Mouse (Mus musculus) midbrain, postnatal 0 days (tissue): ENCODE results near the gene Hist2h3b. TPM values are rescaled to one million over a fixed set of nuclear protein-coding genes. Genes with fewer than 3 reads are reported as not detected.
"Not testable (repeated sequence)": the region's sequence is repeated elsewhere in the genome, so short reads cannot be mapped to it uniquely, and the experiment has no call there.

Source experiments
- ATAC-seq: fragments of 200-750 bp; cut with Nextera tagmentation; 2 replicates; pipeline ENCODE4 v1.8.0; 2017; ENCODE audit warnings: moderate number of reproducible peaks, mild to moderate bottlenecking, moderate TSS enrichment, moderate library complexity; ENCODE audit not compliant: low FRiP score
- DNase-seq: peaks from one replicate; pipeline ENCODE4 v3.0.0-alpha.2; 2015; ENCODE audit warnings: low spot score
- H3K27ac ChIP-seq: fragments of 300-500 bp; sonication (generic); 2 replicates; pipeline ENCODE4 v1.5.1; 2014; ENCODE audit warnings: low read depth, mild to moderate bottlenecking, low read length, mixed read lengths
- H3K27me3 ChIP-seq: fragments of 300-500 bp; sonication (generic); 2 replicates; pipeline ENCODE4 v1.6.1; 2014; ENCODE audit warnings: low read length, control low read depth, mixed read lengths; ENCODE audit not compliant: insufficient read depth
- H3K36me3 ChIP-seq: fragments of 300-500 bp; sonication (generic); 2 replicates; pipeline ENCODE4 v1.6.1; 2014; ENCODE audit warnings: low read length, control low read depth, mixed read lengths; ENCODE audit not compliant: insufficient read depth
- H3K4me1 ChIP-seq: fragments of 300-500 bp; sonication (generic); 2 replicates; pipeline ENCODE4 v1.6.1; 2014; ENCODE audit warnings: mild to moderate bottlenecking, control low read depth, antibody characterized with exemption, low read length, mixed read lengths; ENCODE audit not compliant: insufficient read depth
- H3K4me2 ChIP-seq: fragments of 300-500 bp; sonication (generic); 2 replicates; pipeline ENCODE4 v1.6.1; 2014; ENCODE audit warnings: low read depth, mild to moderate bottlenecking, low read length, mixed read lengths; ENCODE audit not compliant: poor library complexity, severe bottlenecking
- H3K4me3 ChIP-seq: fragments of 300-500 bp; sonication (generic); 2 replicates; pipeline ENCODE4 v1.5.1; 2014; ENCODE audit warnings: low read depth, mild to moderate bottlenecking, low read length, moderate library complexity
- H3K9ac ChIP-seq: fragments of 300-500 bp; sonication (generic); replicated peaks from 2 replicates; pipeline ENCODE4 v1.6.1; 2014; ENCODE audit warnings: mild to moderate bottlenecking, low read length, moderate library complexity, mixed read lengths; ENCODE audit not compliant: poor library complexity, severe bottlenecking
- H3K9me3 ChIP-seq: fragments of 300-500 bp; sonication (generic); 2 replicates; pipeline ENCODE4 v1.6.1; 2016; ENCODE audit warnings: low read length, control low read depth
- CTCF ChIP-seq: IDR thresholded peaks from 2 replicates; pipeline ENCODE4 v1.5.1; 2016; ENCODE audit warnings: antibody characterized with exemption, mild to moderate bottlenecking
- WGBS: fragments of 180-500 bp; shearing (Covaris S2); extraction: QIAGEN DNeasy Blood & Tissue Kit; methylation state at CpG from one replicate; pipeline ENCODE4 v1.1.7; 2014; 5-methylcytosine and 5-hydroxymethylcytosine counted together
- polyA plus RNA-seq: library from polyadenylated mRNA; unstranded; fragments of >200 nt; fragmentation: Nextera tagmentation; extraction: Ambion mirVana; gene quantifications from 2 replicates; pipeline ENCODE4 v1.2.1, GENCODE M21; 2015
- total RNA-seq: library from RNA; depleted of rRNA; stranded (reverse); fragments of >200 nt; gene quantifications from 2 replicates; pipeline ENCODE4 v1.2.3, GENCODE M21; 2014

Gene Hist2h3b
- total and polyA plus RNA-seq, 2 experiments from 2014 or later, result 8.3 to 1,135 TPM

DNA sequence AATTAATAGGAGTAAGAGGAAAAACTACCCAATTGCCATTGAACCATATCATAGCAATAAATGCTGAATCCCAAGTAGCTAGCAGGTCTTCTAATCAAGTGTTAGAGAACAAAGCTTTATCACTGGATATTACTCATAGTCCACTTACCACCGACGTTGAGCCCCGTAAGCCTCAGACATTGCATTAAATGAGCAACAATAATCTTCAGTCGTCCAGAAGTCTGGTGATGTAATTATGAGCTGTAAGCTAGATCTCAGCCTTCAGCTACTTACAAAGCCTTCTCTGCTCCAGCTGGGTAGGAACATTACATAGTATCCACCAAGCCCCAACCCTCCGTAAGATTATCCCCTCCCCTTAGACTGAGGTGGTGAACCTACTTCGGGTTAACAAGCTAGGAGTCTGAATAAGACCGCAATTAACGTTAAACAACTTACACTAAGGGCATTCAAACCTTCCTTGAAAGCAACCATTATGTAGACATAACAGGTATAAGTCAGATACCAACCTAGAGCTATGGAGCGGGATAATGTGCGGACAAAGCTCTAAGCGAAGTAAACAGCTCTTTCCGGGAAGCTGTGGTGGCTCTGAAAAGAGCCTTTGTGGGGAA is 30.4 kb upstream of the Hist2h3b start:
- Histone ChIP-seq H3K4me2 (peak overlapping the region; percentile 42), H3K9me3 (no peaks in the 10 kb centered on the region), H3K27ac (no peak overlapping the region), H3K4me1 (no peaks in the 10 kb centered on the region), H3K27me3 (no peaks in the 10 kb centered on the region), H3K9ac (no peak overlapping the region), H3K36me3 (no peaks in the 10 kb centered on the region), H3K4me3 (peak overlapping the region; percentile 23)
- no peak for TF ChIP-seq CTCF
- DNase-seq, result no peak
- 3% methylated on average over 12 of the region's 12 CpGs for WGBS
- no peak for ATAC-seq

DNA sequence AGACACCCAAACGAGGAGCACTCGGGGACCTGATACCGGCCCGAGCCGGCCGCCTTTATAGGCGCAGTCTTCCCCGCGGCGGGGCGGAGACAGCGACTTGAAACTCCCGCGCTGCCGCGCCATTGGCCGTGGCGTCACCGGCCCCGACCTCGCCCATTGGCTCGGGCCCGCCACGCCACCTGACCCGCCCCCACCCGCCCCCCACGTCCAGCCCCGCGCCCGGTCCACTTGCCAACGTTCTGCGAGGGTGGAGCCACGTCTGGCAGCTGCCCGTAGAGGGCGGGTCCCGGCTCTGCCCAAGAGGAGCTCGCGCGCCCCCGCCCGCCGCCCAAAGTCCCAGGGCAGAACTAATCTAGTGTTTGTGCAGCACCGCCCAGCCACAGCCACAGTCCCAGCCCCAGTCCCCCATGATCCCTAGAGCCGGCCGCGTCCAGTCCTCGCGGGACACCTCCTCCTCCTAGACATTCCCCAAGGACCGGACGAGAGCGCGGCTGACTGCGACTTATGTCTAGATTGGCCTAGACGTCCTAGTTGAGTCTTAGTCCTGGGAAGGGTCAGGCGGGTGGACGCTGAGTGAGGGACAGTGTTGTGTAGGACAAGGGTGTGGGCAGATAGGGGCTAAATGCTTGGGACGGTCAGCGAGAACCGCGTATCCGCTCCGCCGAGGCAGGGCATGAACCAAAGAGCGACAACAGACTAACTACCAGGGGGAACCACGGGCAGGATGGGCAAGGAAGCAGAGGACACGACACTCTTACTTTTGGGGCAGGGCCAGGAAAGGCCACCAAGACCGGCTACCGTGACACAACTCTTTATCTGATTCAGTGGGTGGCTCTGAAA is 29.3 kb upstream of the Hist2h3b start, which contains the start of gene Hist2h3c2:
TSS of gene Hist2h3c2 (minus strand) at position 174 of the 840 bp plus-strand sequence.
- H3K36me3 ChIP-seq, H3K4me1 ChIP-seq, H3K27ac ChIP-seq, DNase-seq, H3K9me3 ChIP-seq, H3K9ac ChIP-seq, H3K27me3 ChIP-seq: not testable (repeated sequence)
- H3K4me3 ChIP-seq, result peak within 1 kb of the TSS; percentile 23
- 0% methylated on average over 10 of the region's 68 CpGs for whole genome bisulfite sequencing
- ATAC-seq, result peak; percentile 89
- H3K4me2 ChIP-seq, result peak within 1 kb of the TSS; percentile 42

DNA sequence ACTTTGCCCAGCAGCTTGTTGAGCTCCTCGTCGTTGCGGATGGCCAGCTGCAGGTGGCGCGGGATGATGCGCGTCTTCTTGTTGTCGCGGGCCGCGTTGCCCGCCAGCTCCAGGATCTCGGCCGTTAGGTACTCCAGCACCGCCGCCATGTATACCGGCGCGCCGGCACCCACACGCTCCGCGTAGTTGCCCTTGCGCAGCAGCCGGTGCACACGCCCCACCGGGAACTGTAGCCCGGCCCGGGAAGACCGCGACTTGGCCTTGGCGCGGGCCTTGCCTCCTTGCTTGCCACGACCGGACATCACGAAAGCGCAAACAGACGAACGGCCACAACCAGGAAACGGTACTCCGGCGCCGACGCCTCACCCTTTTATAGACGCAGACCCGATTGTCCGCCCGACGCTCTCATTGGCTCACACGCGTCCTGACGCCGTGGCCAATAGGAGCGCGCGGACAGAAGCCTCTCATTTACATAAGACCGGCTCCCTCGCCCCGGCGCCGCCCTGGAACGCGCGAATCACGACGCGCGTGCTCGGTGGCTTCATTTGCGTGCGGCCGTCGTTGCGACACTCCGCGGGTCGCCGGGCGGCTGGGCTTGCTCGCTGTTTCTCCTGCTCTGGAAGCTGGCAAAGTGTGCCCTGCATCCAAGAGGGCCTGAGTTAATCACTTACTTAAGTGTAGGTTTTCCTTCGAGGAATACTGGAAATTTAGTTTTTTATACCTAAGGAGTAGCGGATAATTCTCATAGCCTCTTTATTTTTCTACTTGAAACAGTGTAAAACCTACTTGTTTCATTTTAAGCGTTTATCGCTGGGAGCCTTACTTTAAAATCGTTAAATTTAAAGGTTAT is 28.3 kb upstream of the Hist2h3b start, which contains the start of gene Hist2h2aa2:
TSS of gene Hist2h2aa2 (minus strand) at position 328 of the 850 bp plus-strand sequence.
- not testable (repeated sequence) for H3K4me1 ChIP-seq, H3K9me3 ChIP-seq, H3K36me3 ChIP-seq, H3K27me3 ChIP-seq
- peak within 1 kb of the TSS; percentile 42 for H3K4me2 ChIP-seq
- 6% methylated on average over 20 of the region's 85 CpGs for WGBS
- ATAC-seq (peak; percentile 92), DNase-seq (peak; percentile 68)
- H3K4me3 ChIP-seq, result peak within 1 kb of the TSS; percentile 23
- 0 out of 2 replicates have a peak within 1 kb of the TSS, but pooled peaks have one; percentile 29 for H3K9ac ChIP-seq
- peak within 1 kb of the TSS; percentile 63 for H3K27ac ChIP-seq

- no peaks in the 10 kb centered on the region for H3K9me3 ChIP-seq
Observed at GRCm38 (mm10) chr3:96240799-96241197, 27.7 kb upstream of the Hist2h3b start.

GRCm38 (mm10) chr3:96243921-96244572 is 24.4 kb upstream of the Hist2h3b start:
- TF ChIP-seq CTCF, result no peak
- Histone ChIP-seq H3K27ac (peak overlapping the region; percentile 95; the same call in 1 of the 2 replicates), H3K9ac (peak overlapping the region; percentile 77; the same call in 1 of the 2 replicates), H3K9me3 (no peaks in the 10 kb centered on the region), H3K27me3 (no peaks in the 10 kb centered on the region), H3K4me3 (no peak overlapping the region), H3K4me1 (0 out of 2 replicates have a peak, but pooled peaks cover 7% of the 10 kb centered on the region), H3K4me2 (peak overlapping the region; percentile 52), H3K36me3 (no peaks in the 10 kb centered on the region)
- WGBS, result 86% methylated on average over 7 of the region's 7 CpGs
- DNase-seq, result no peak
- no peak for ATAC-seq

More at GRCm38 (mm10) chr3:96240799-96241197, 27.7 kb upstream of the Hist2h3b start:
- Histone ChIP-seq H3K9ac (0 out of 2 replicates have a peak overlapping the region, but pooled peaks have one; percentile 29), H3K27ac (peak overlapping the region; percentile 63), H3K36me3 (no peaks in the 10 kb centered on the region), H3K4me1 (0 out of 2 replicates have a peak, but pooled peaks cover 7% of the 10 kb centered on the region), H3K4me2 (peak overlapping the region; percentile 42), H3K27me3 (no peaks in the 10 kb centered on the region), H3K4me3 (peak overlapping the region; percentile 20; the same call in 1 of the 2 replicates)
- no peak for TF ChIP-seq CTCF
- no peak for ATAC-seq
- DNase-seq, result no peak
- 75% methylated on average over 9 of the region's 9 CpGs for WGBS

DNA sequence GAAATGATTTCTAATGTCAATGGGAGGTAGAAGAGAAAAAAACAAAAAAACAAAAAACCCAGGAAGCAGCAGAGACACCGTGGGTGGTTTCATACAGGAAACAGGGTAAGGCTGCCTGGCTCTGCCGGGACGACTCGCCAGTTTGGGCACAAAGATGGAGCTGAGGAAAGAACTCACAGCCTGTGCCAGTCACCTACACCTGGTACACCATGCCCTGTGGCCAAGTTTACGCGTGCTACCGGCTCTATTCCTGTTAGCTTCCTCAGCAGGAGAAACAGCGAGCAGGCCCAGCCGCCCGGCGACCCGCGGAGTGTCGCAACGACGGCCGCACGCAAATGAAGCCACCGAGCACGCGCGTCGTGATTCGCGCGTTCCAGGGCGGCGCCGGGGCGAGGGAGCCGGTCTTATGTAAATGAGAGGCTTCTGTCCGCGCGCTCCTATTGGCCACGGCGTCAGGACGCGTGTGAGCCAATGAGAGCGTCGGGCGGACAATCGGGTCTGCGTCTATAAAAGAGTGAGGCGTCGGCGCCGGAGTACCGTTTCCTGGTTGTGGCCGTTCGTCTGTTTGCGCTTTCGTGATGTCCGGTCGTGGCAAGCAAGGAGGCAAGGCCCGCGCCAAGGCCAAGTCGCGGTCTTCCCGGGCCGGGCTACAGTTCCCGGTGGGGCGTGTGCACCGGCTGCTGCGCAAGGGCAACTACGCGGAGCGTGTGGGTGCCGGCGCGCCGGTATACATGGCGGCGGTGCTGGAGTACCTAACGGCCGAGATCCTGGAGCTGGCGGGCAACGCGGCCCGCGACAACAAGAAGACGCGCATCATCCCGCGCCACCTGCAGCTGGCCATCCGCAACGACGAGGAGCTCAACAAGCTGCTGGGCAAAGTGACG is 23.2 kb upstream of the Hist2h3b start, which contains the start of gene Hist2h2aa1:
TSS of gene Hist2h2aa1 (plus strand) at position 495 of the 884 bp plus-strand sequence.
- ATAC-seq, result peak; percentile 92
- under 1% methylated on average over 25 of the region's 88 CpGs for WGBS
- H3K9me3 ChIP-seq, H3K36me3 ChIP-seq, H3K27me3 ChIP-seq, H3K4me1 ChIP-seq: not testable (repeated sequence)
- peak within 1 kb of the TSS; percentile 95 for H3K27ac ChIP-seq
- peak within 1 kb of the TSS; percentile 77 for H3K9ac ChIP-seq
- peak within 1 kb of the TSS; percentile 42 for H3K4me3 ChIP-seq
- H3K4me2 ChIP-seq, result peak within 1 kb of the TSS; percentile 52
- peak; percentile 62 for DNase-seq

DNA sequence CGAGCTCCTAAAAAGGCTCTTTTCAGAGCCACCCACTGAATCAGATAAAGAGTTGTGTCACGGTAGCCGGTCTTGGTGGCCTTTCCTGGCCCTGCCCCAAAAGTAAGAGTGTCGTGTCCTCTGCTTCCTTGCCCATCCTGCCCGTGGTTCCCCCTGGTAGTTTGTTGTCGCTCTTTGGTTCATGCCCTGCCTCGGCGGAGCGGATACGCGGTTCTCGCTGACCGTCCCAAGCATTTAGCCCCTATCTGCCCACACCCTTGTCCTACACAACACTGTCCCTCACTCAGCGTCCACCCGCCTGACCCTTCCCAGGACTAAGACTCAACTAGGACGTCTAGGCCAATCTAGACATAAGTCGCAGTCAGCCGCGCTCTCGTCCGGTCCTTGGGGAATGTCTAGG is 22.4 kb upstream of the Hist2h3b start:
- DNase-seq, H3K27me3 ChIP-seq, H3K36me3 ChIP-seq, H3K9ac ChIP-seq, H3K4me1 ChIP-seq, H3K9me3 ChIP-seq, H3K27ac ChIP-seq, H3K4me2 ChIP-seq: not testable (repeated sequence)
- H3K4me3 ChIP-seq, result peak overlapping the region; percentile 23; the same call in 1 of the 2 replicates
- ATAC-seq, result peak; percentile 6; the same call in 1 of the 2 replicates
- WGBS, result 0% methylated on average over 9 of the region's 21 CpGs
